ENCODE assay signal across 29 mouse cellular contexts in genomic region chr9:45014879-45015278, GRCm38 (mm10). TPM values are rescaled to one million over a fixed set of nuclear protein-coding genes. Genes with fewer than 3 reads are reported as not detected.
DNase-seq lines count a peak whose midpoint lies in the region; ATAC-seq and TF ChIP-seq lines count a peak whose summit lies in the region.
"Had no signal": no experiment of that assay in that cellular context is flagged by ENCODE, and none has a peak within 500 bp of the region (broad histone marks: within the 10 kb centered on the region; RNA-seq: fewer than 3 reads in every experiment).

No protein-coding gene starts in this region.

- H3K79me2 ChIP-seq in heart, adult 2 months (replicated peaks; ENCODE audit: control insufficient read depth, insufficient read depth, low read length) = no peaks in the 10 kb centered on the region

- peak; percentile 52 for DNase-seq in thymus, adult 2 months
- DNase-seq in thymus, postnatal 10 days (ENCODE audit: low spot score in 2 of 2) = no peak
- DNase-seq in stomach, postnatal 0 days (ENCODE audit: low spot score) = no peak
- DNase-seq in heart, adult 11 months = no peak
- DNase-seq in heart, adult 2 months = no peak
- no peak for DNase-seq in embryonic facial prominence, embryonic 10.5 days (ENCODE audit: low spot score)
- DNase-seq: adrenal gland, postnatal 25 days; cerebellum, adult 2 months; gastrocnemius, postnatal 10 days; heart, adult 18-20 months; kidney, adult 9 months; kidney, postnatal 36 days; liver, embryonic 13.5 days; midbrain, embryonic 14.5 days; right cerebral cortex, postnatal 14 days; spleen, adult 18-20 months had no signal

- ATAC-seq in CD4-positive, CD25-positive, alpha-beta regulatory T cell, adult 4 months = peak; percentile 71
- no peak for ATAC-seq in stomach, postnatal 0 days (ENCODE audit: low FRiP score, low TSS enrichment)
- ATAC-seq: hindbrain, postnatal 0 days; lung, postnatal 0 days had no signal

- H3K9me3 ChIP-seq in stomach, postnatal 0 days (ENCODE audit: control insufficient read depth, low read length) = no peaks in the 10 kb centered on the region
- no peaks in the 10 kb centered on the region for H3K9me3 ChIP-seq in embryonic facial prominence, embryonic 10.5 days
- H3K9me3 ChIP-seq: heart, embryonic 15.5 days; liver, embryonic 13.5 days; neural tube, embryonic 15.5 days had no signal

- no peak overlapping the region for H3K4me2 ChIP-seq in stomach, postnatal 0 days (replicated peaks; ENCODE audit: low read depth)
- H3K4me2 ChIP-seq: heart, embryonic 15.5 days; liver, embryonic 13.5 days; neural tube, embryonic 15.5 days had no signal

- WGBS in thymus, adult 2 months = 16% methylated on average over 2 of the region's 2 CpGs
- WGBS in bone marrow, adult 2 months = 10% methylated on average over 2 of the region's 2 CpGs
- 42% methylated on average over 2 of the region's 2 CpGs for WGBS in stomach, postnatal 0 days
- 33% methylated on average over 2 of the region's 2 CpGs for WGBS in heart, adult 2 months
- 36% methylated on average over 2 of the region's 2 CpGs for WGBS in embryonic facial prominence, embryonic 10.5 days

- no peak overlapping the region for H3K4me3 ChIP-seq in thymus, adult 2 months (ENCODE audit: control insufficient read depth, insufficient read depth, low read length)
- no peak overlapping the region for H3K4me3 ChIP-seq in bone marrow, adult 2 months (replicated peaks; ENCODE audit: control insufficient read depth, low read depth, low read length)
- H3K4me3 ChIP-seq in stomach, postnatal 0 days (ENCODE audit: low read depth, low read length) = no peak overlapping the region
- H3K4me3 ChIP-seq in heart, adult 2 months = no peak overlapping the region
- H3K4me3 ChIP-seq in embryonic facial prominence, embryonic 10.5 days = no peak overlapping the region
- H3K4me3 ChIP-seq: heart, embryonic 15.5 days; liver, embryonic 13.5 days; myocyte; neural tube, embryonic 15.5 days had no signal

- no peak overlapping the region for H3K27ac ChIP-seq in thymus, adult 2 months (ENCODE audit: control insufficient read depth, insufficient read depth, low read length)
- no peak overlapping the region for H3K27ac ChIP-seq in bone marrow, adult 2 months (ENCODE audit: control insufficient read depth, insufficient read depth, low read depth, low read length, poor library complexity)
- no peak overlapping the region for H3K27ac ChIP-seq in stomach, postnatal 0 days (replicated peaks)
- no peak overlapping the region for H3K27ac ChIP-seq in heart, adult 2 months
- no peak overlapping the region for H3K27ac ChIP-seq in embryonic facial prominence, embryonic 10.5 days (replicated peaks)
- H3K27ac ChIP-seq: heart, embryonic 15.5 days; hindbrain, postnatal 0 days; liver, embryonic 13.5 days; neural tube, embryonic 15.5 days had no signal

- peaks cover 26% of the 10 kb centered on the region for H3K4me1 ChIP-seq in thymus, adult 2 months (replicated peaks; ENCODE audit: control insufficient read depth, insufficient read depth, low read length)
- H3K4me1 ChIP-seq in bone marrow, adult 2 months (ENCODE audit: control insufficient read depth, insufficient read depth, low read length) = no peaks in the 10 kb centered on the region
- H3K4me1 ChIP-seq in stomach, postnatal 0 days (replicated peaks; ENCODE audit: control insufficient read depth, insufficient read depth) = no peaks in the 10 kb centered on the region
- no peaks in the 10 kb centered on the region for H3K4me1 ChIP-seq in heart, adult 2 months (ENCODE audit: control insufficient read depth, insufficient read depth, low read length)
- H3K4me1 ChIP-seq in embryonic facial prominence, embryonic 10.5 days = no peaks in the 10 kb centered on the region; the same call in 1 of the 2 replicates
- H3K4me1 ChIP-seq: heart, embryonic 15.5 days; liver, embryonic 13.5 days; neural tube, embryonic 15.5 days had no signal

- no peak for TF ChIP-seq POLR2A in thymus, adult 2 months (IDR thresholded peaks at IDR 0.05; ENCODE audit: control insufficient read depth, extremely low read depth, insufficient read depth, low read length, poor library complexity)
- no peak for TF ChIP-seq POLR2A in bone marrow, adult 2 months (IDR thresholded peaks at IDR 0.05; ENCODE audit: borderline replicate concordance, control insufficient read depth, low read depth, low read length)
- TF ChIP-seq POLR2A in heart, adult 2 months (IDR thresholded peaks at IDR 0.05; ENCODE audit: insufficient read depth, low read depth, low read length) = no peak

- H3K27me3 ChIP-seq in thymus, adult 2 months (ENCODE audit: control insufficient read depth, insufficient read depth, low read length) = no peaks in the 10 kb centered on the region
- no peaks in the 10 kb centered on the region for H3K27me3 ChIP-seq in stomach, postnatal 0 days (ENCODE audit: control insufficient read depth, insufficient read depth, low read length)
- H3K27me3 ChIP-seq in heart, adult 2 months (ENCODE audit: control insufficient read depth, insufficient read depth, low read length) = no peaks in the 10 kb centered on the region
- H3K27me3 ChIP-seq in embryonic facial prominence, embryonic 10.5 days (replicated peaks; ENCODE audit: low read depth, poor library complexity, severe bottlenecking) = 0 out of 2 replicates have a peak, but pooled peaks cover 5% of the 10 kb centered on the region
- H3K27me3 ChIP-seq: heart, embryonic 15.5 days; neural tube, embryonic 15.5 days had no signal

- H3K9ac ChIP-seq in stomach, postnatal 0 days (ENCODE audit: low read length) = no peak overlapping the region
- no peak overlapping the region for H3K9ac ChIP-seq in heart, adult 2 months (ENCODE audit: low read depth, low read length)
- H3K9ac ChIP-seq: heart, embryonic 15.5 days; liver, embryonic 13.5 days; neural tube, embryonic 15.5 days had no signal

- no peak for TF ChIP-seq CTCF in thymus, adult 2 months (IDR thresholded peaks at IDR 0.05; ENCODE audit: borderline replicate concordance, control insufficient read depth, extremely low read depth, insufficient read depth, low read length, poor library complexity)
- TF ChIP-seq CTCF in bone marrow, adult 2 months (IDR thresholded peaks at IDR 0.05; ENCODE audit: control insufficient read depth, insufficient read depth, low read length) = peak; percentile 46
- peak; percentile 30; the same call in 1 of the 2 replicates for TF ChIP-seq CTCF in stomach, postnatal 0 days (IDR thresholded peaks at IDR 0.05; ENCODE audit: low read depth)
- no peak for TF ChIP-seq CTCF in heart, adult 2 months (IDR thresholded peaks at IDR 0.05)

- intact Hi-C loops in heart, adult 2 months (cut with DNase I) = no loop called here

- TF ChIP-seq EP300 in stomach, postnatal 0 days (optimal IDR thresholded peaks at IDR 0.05) = no peak
- no peak for TF ChIP-seq EP300 in heart, adult 2 months (IDR thresholded peaks at IDR 0.05; ENCODE audit: insufficient read depth, low read depth, low read length)

- H3K36me3 ChIP-seq in thymus, adult 2 months (ENCODE audit: control insufficient read depth, insufficient read depth, low read length) = no peaks in the 10 kb centered on the region
- H3K36me3 ChIP-seq in stomach, postnatal 0 days (ENCODE audit: control insufficient read depth, insufficient read depth, low read length) = no peaks in the 10 kb centered on the region
- no peaks in the 10 kb centered on the region for H3K36me3 ChIP-seq in heart, adult 2 months (ENCODE audit: control insufficient read depth, insufficient read depth, low read length)
- no peaks in the 10 kb centered on the region for H3K36me3 ChIP-seq in embryonic facial prominence, embryonic 10.5 days (replicated peaks)
- H3K36me3 ChIP-seq: heart, embryonic 15.5 days; liver, embryonic 13.5 days; neural tube, embryonic 15.5 days had no signal

RNA-seq across cellular contexts. Expression of gene Cd3e, which starts 5.5 kb away (rescaled TPM):
- polyA plus RNA-seq in thymus, adult 2 months (2012; rRNA removed) = 343 and 451 TPM in 2 replicates
- polyA plus RNA-seq in CD4-positive, CD25-positive, alpha-beta regulatory T cell, adult 4 months (2017; shearing (Covaris generic)) = 1,000 to 10,000 TPM; 1,413 to 1,834 TPM
- 1.8 and 4.8 TPM in 2 replicates for polyA plus RNA-seq in bone marrow, adult 2 months (2011; ENCODE audit: insufficient read depth, insufficient read length, low replicate concordance, missing spikeins)
- 0.18 TPM in 1 of 2 replicates, not detected in the other for polyA plus RNA-seq in stomach, postnatal 0 days (2015; fragmentation: Nextera tagmentation; extraction: Ambion mirVana)
- total RNA-seq in heart, adult 2 months (2021) = under 1 TPM; 0.21 to 0.66 TPM
- 0.32 and 1.5 TPM in 2 replicates for polyA plus RNA-seq in heart, adult 2 months (2012; rRNA removed)
- not detected in 2 replicates for polyA plus RNA-seq in embryonic facial prominence, embryonic 10.5 days (2016; fragmentation: Nextera tagmentation; extraction: Ambion mirVana)
- total RNA-seq: gastrocnemius, postnatal 10 days; hindbrain, postnatal 0 days; layer of hippocampus, postnatal 10 days; megakaryocyte progenitor cell, adult 5-6 weeks had no signal
- polyA plus RNA-seq: forebrain, embryonic 11.5 days; limb, embryonic 11.5 days; liver, embryonic 13.5 days; midbrain, embryonic 14.5 days; myocyte; stomach, embryonic 14.5 days had no signal

RNA-seq across cellular contexts. Expression of gene Mpzl2, which starts 24.7 kb away (rescaled TPM):
- polyA plus RNA-seq in thymus, adult 2 months (2012; rRNA removed) = 10.1 and 11.6 TPM in 2 replicates
- under 1 TPM; 0.16 to 0.24 TPM for polyA plus RNA-seq in CD4-positive, CD25-positive, alpha-beta regulatory T cell, adult 4 months (2017; shearing (Covaris generic))
- 2.2 TPM in 1 of 2 replicates, not detected in the other for polyA plus RNA-seq in bone marrow, adult 2 months (2011; ENCODE audit: insufficient read depth, insufficient read length, low replicate concordance, missing spikeins)
- polyA plus RNA-seq in stomach, postnatal 0 days (2015; fragmentation: Nextera tagmentation; extraction: Ambion mirVana) = 38.1 and 45.4 TPM in 2 replicates
- total RNA-seq in heart, adult 2 months (2021) = 1 to 10 TPM in 1 of 2 experiments, under 1 TPM in 1; 0.77 to 1.2 TPM
- 1.6 and 1.8 TPM in 2 replicates for polyA plus RNA-seq in heart, adult 2 months (2012; rRNA removed)
- polyA plus RNA-seq in embryonic facial prominence, embryonic 10.5 days (2016; fragmentation: Nextera tagmentation; extraction: Ambion mirVana) = 9.7 TPM in 2 replicates
- total RNA-seq: megakaryocyte progenitor cell, adult 5-6 weeks had no signal
- polyA plus RNA-seq: myocyte had no signal

RNA-seq across cellular contexts. Expression of gene Cd3d, which starts 33.3 kb away (rescaled TPM):
- polyA plus RNA-seq in thymus, adult 2 months (2012; rRNA removed) = 214 and 262 TPM in 2 replicates
- 100 to 1,000 TPM; 544 to 973 TPM for polyA plus RNA-seq in CD4-positive, CD25-positive, alpha-beta regulatory T cell, adult 4 months (2017; shearing (Covaris generic))
- 8.8 and 17.2 TPM in 2 replicates for polyA plus RNA-seq in bone marrow, adult 2 months (2011; ENCODE audit: insufficient read depth, insufficient read length, low replicate concordance, missing spikeins)
- 0.15 TPM in 1 of 2 replicates, not detected in the other for polyA plus RNA-seq in stomach, postnatal 0 days (2015; fragmentation: Nextera tagmentation; extraction: Ambion mirVana)
- total RNA-seq in heart, adult 2 months (2021) = under 1 TPM in 1 of 2 experiments, not detected in 1; 0.66 TPM
- polyA plus RNA-seq in heart, adult 2 months (2012; rRNA removed) = 0.29 and 0.92 TPM in 2 replicates
- polyA plus RNA-seq in embryonic facial prominence, embryonic 10.5 days (2016; fragmentation: Nextera tagmentation; extraction: Ambion mirVana) = not detected in 2 replicates
- total RNA-seq: adrenal gland, postnatal 25 days; hematopoietic stem cell, adult 5-6 weeks; hindbrain, postnatal 0 days; layer of hippocampus, postnatal 10 days had no signal
- polyA plus RNA-seq: forebrain, embryonic 11.5 days; limb, embryonic 11.5 days; liver, embryonic 13.5 days; midbrain, embryonic 14.5 days; myocyte; neural tube, embryonic 15.5 days; stomach, embryonic 14.5 days had no signal

RNA-seq across cellular contexts. Expression of gene Cd3g, which starts 34.6 kb away (rescaled TPM):
- polyA plus RNA-seq in thymus, adult 2 months (2012; rRNA removed) = 183 and 216 TPM in 2 replicates
- 1,000 to 10,000 TPM; 1,425 to 1,626 TPM for polyA plus RNA-seq in CD4-positive, CD25-positive, alpha-beta regulatory T cell, adult 4 months (2017; shearing (Covaris generic))
- 5.4 and 7.0 TPM in 2 replicates for polyA plus RNA-seq in bone marrow, adult 2 months (2011; ENCODE audit: insufficient read depth, insufficient read length, low replicate concordance, missing spikeins)
- polyA plus RNA-seq in stomach, postnatal 0 days (2015; fragmentation: Nextera tagmentation; extraction: Ambion mirVana) = 0.16 and 0.39 TPM in 2 replicates
- under 1 TPM; 0.25 to 0.39 TPM for total RNA-seq in heart, adult 2 months (2021)
- 0.64 and 1.5 TPM in 2 replicates for polyA plus RNA-seq in heart, adult 2 months (2012; rRNA removed)
- polyA plus RNA-seq in embryonic facial prominence, embryonic 10.5 days (2016; fragmentation: Nextera tagmentation; extraction: Ambion mirVana) = not detected in 2 replicates
- total RNA-seq: gastrocnemius, postnatal 10 days; hindbrain, postnatal 0 days; layer of hippocampus, postnatal 10 days had no signal
- polyA plus RNA-seq: cerebellum, adult 2 months; forebrain, embryonic 11.5 days; hindbrain, postnatal 0 days; midbrain, embryonic 14.5 days; neural tube, embryonic 15.5 days had no signal

RNA-seq across cellular contexts. Expression of gene Mpzl3, which starts 40.1 kb away (rescaled TPM):
- polyA plus RNA-seq in thymus, adult 2 months (2012; rRNA removed) = 5.3 and 7.3 TPM in 2 replicates
- polyA plus RNA-seq in CD4-positive, CD25-positive, alpha-beta regulatory T cell, adult 4 months (2017; shearing (Covaris generic)) = 10 to 100 TPM in 1 of 2 experiments, 1 to 10 TPM in 1; 7.5 to 10.8 TPM
- polyA plus RNA-seq in bone marrow, adult 2 months (2011; ENCODE audit: insufficient read depth, insufficient read length, low replicate concordance, missing spikeins) = 3.2 and 3.8 TPM in 2 replicates
- 30.8 and 31.6 TPM in 2 replicates for polyA plus RNA-seq in stomach, postnatal 0 days (2015; fragmentation: Nextera tagmentation; extraction: Ambion mirVana)
- 1 to 10 TPM; 1.4 to 1.8 TPM for total RNA-seq in heart, adult 2 months (2021)
- 0.82 and 1.2 TPM in 2 replicates for polyA plus RNA-seq in heart, adult 2 months (2012; rRNA removed)
- 2.2 and 3.7 TPM in 2 replicates for polyA plus RNA-seq in embryonic facial prominence, embryonic 10.5 days (2016; fragmentation: Nextera tagmentation; extraction: Ambion mirVana)

Comparison
In these comparisons a context has a peak if more than half of its experiments do, and no peak if none do; other contexts are left out.
1. CTCF ChIP-seq: peak in bone marrow, adult 2 months (single experiment) and stomach, postnatal 0 days (single experiment); none in thymus, adult 2 months (single experiment) and heart, adult 2 months (single experiment).
2. RNA of gene Cd3e, which starts 5.5 kb away (polyA plus RNA-seq): 1,413 to 1,834 TPM in CD4-positive, CD25-positive, alpha-beta regulatory T cell, adult 4 months and 343 to 451 TPM in thymus, adult 2 months; 1.8 to 4.8 TPM in bone marrow, adult 2 months, 0.32 to 1.5 TPM in heart, adult 2 months, 0.18 TPM in stomach, postnatal 0 days and not detected in embryonic facial prominence, embryonic 10.5 days; every median in the first group is over 10 times any median in the second.
3. RNA of gene Cd3d, which starts 33.3 kb away (polyA plus RNA-seq): 544 to 973 TPM in CD4-positive, CD25-positive, alpha-beta regulatory T cell, adult 4 months and 214 to 262 TPM in thymus, adult 2 months; 8.8 to 17.2 TPM in bone marrow, adult 2 months, 0.29 to 0.92 TPM in heart, adult 2 months, 0.15 TPM in stomach, postnatal 0 days and not detected in embryonic facial prominence, embryonic 10.5 days; every median in the first group is over 10 times any median in the second.